Mouse (Mus musculus): ENCODE results near the gene Sfxn5.

DNA sequence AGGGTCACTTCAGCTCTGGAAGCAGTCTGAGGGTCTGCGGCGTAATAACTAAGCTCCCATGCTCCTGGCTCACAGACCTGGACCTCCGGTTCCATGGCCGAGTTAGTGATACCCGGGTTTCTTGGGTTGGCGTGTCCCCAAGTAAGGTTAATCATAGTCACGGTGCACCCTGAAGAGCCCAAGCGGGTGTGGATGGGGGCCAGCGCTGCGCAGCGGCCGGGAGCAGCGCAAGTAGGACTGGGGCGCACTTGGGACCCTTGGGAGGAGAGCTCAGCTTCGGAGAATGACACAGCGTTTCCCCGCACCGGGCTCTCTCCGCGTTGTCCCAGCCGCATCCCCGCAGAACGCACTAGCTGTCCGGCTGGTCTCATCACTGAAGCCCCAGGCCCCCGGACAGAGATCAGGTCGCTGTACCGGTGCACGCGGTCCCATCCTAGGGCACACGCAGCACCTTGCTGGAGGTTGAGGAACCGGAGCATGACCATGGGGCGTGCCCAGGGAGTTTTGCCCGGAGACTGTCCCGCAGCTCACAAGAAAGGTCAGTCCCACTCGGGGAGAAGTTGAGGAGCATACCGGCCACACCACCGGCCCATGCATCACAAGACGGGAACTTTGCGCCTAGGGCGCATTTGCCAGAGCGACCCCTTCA, 747 bp downstream of the Sfxn5 start:
- TF ChIP-seq POLR2A (IDR thresholded peaks at IDR 0.05; ENCODE audit: insufficient read length, low read depth) (no peak), TCF12 (IDR thresholded peaks at IDR 0.05; ENCODE audit: insufficient read depth, poor library complexity, severe bottlenecking) (no peak), POLR2AphosphoS2 (IDR thresholded peaks at IDR 0.05; ENCODE audit: insufficient read length, low read depth) (no peak), MAX (IDR thresholded peaks at IDR 0.05; ENCODE audit: low read depth) (no peak), CEBPB (IDR thresholded peaks at IDR 0.05; ENCODE audit: insufficient read depth, poor library complexity, severe bottlenecking) (no peak), SRF (IDR thresholded peaks at IDR 0.05; ENCODE audit: control insufficient read depth, insufficient read length, low read depth) (no peak), MYOG (IDR thresholded peaks at IDR 0.05; ENCODE audit: control insufficient read depth in 1 of 3, insufficient read depth in 1 of 3, insufficient read length in 2 of 3, low read depth in 2 of 3) (no peak), E2F4 (IDR thresholded peaks at IDR 0.05; ENCODE audit: insufficient read depth) (no peak)
